Mouse (Mus musculus): Measurements from ENCODE around the gene Napsa. TPM values are rescaled to one million over a fixed set of nuclear protein-coding genes. Genes with fewer than 3 reads are reported as not detected.
A peak's percentile ranks its signal among the peaks of the same experiment; 100 is the strongest.

The Napsa gene
- polyA plus RNA-seq, 1 experiment from 2014 or later, result 0.55 TPM

- Histone ChIP-seq H3K4me2 (replicated peaks; ENCODE audit: low read depth) (no peak overlapping the region), H3K36me3 (ENCODE audit: control insufficient read depth, insufficient read depth, low read length) (peaks cover 23% of the 10 kb centered on the region), H3K9ac (ENCODE audit: low read length) (no peak overlapping the region), H3K9me3 (ENCODE audit: control insufficient read depth, low read length) (no peaks in the 10 kb centered on the region), H3K27ac (replicated peaks) (no peak overlapping the region), H3K27me3 (ENCODE audit: control insufficient read depth, insufficient read depth, low read length) (no peaks in the 10 kb centered on the region), H3K4me3 (ENCODE audit: low read depth, low read length) (no peak overlapping the region), H3K4me1 (replicated peaks; ENCODE audit: control insufficient read depth, insufficient read depth) (no peaks in the 10 kb centered on the region; the same call in 1 of the 2 replicates)
- no peak for ATAC-seq (ENCODE audit: low FRiP score, low TSS enrichment)
- WGBS, result 95% methylated on average over 21 of the region's 21 CpGs
- no peak for TF ChIP-seq CTCF (IDR thresholded peaks at IDR 0.05; ENCODE audit: low read depth)
- no peak for TF ChIP-seq EP300 (optimal IDR thresholded peaks at IDR 0.05)
- DNase-seq (ENCODE audit: low spot score), result no peak
Measured at GRCm38 (mm10) chr7:44551301-44551700, 20.9 kb upstream of the Napsa start.

GRCm38 (mm10) chr7:44551731-44552130 lies 20.4 kb upstream of the Napsa start:
- DNase-seq (ENCODE audit: low spot score) (no peak), ATAC-seq (ENCODE audit: low FRiP score, low TSS enrichment) (no peak)
- no peak overlapping the region for H3K27ac ChIP-seq (replicated peaks)
- WGBS, result 84% methylated on average over 22 of the region's 22 CpGs
- TF ChIP-seq CTCF (IDR thresholded peaks at IDR 0.05; ENCODE audit: low read depth), result no peak
- TF ChIP-seq EP300 (optimal IDR thresholded peaks at IDR 0.05), result no peak
- no peaks in the 10 kb centered on the region for H3K9me3 ChIP-seq (ENCODE audit: control insufficient read depth, low read length)
- H3K27me3 ChIP-seq (ENCODE audit: control insufficient read depth, insufficient read depth, low read length), result no peaks in the 10 kb centered on the region
- no peak overlapping the region for H3K9ac ChIP-seq (ENCODE audit: low read length)
- no peaks in the 10 kb centered on the region; the same call in 1 of the 2 replicates for H3K4me1 ChIP-seq (replicated peaks; ENCODE audit: control insufficient read depth, insufficient read depth)
- no peak overlapping the region for H3K4me2 ChIP-seq (replicated peaks; ENCODE audit: low read depth)
- H3K36me3 ChIP-seq (ENCODE audit: control insufficient read depth, insufficient read depth, low read length), result peaks cover 23% of the 10 kb centered on the region
- H3K4me3 ChIP-seq (ENCODE audit: low read depth, low read length), result no peak overlapping the region

GRCm38 (mm10) chr7:44552141-44552908 lies 19.9 kb upstream of the Napsa start:
- Histone ChIP-seq H3K27me3 (ENCODE audit: control insufficient read depth, insufficient read depth, low read length) (no peaks in the 10 kb centered on the region), H3K9ac (ENCODE audit: low read length) (no peak overlapping the region), H3K9me3 (ENCODE audit: control insufficient read depth, low read length) (no peaks in the 10 kb centered on the region), H3K4me1 (replicated peaks; ENCODE audit: control insufficient read depth, insufficient read depth) (no peaks in the 10 kb centered on the region; the same call in 1 of the 2 replicates), H3K36me3 (ENCODE audit: control insufficient read depth, insufficient read depth, low read length) (peaks cover 23% of the 10 kb centered on the region), H3K27ac (replicated peaks) (peak overlapping the region; percentile 100; the same call in 1 of the 2 replicates), H3K4me3 (ENCODE audit: low read depth, low read length) (peak overlapping the region; percentile 96; the same call in 1 of the 2 replicates), H3K4me2 (replicated peaks; ENCODE audit: low read depth) (no peak overlapping the region; the same call in 1 of the 2 replicates)
- 88% methylated on average over 31 of the region's 31 CpGs for WGBS
- no peak for ATAC-seq (ENCODE audit: low FRiP score, low TSS enrichment)
- no peak for DNase-seq (ENCODE audit: low spot score)
- TF ChIP-seq EP300 (optimal IDR thresholded peaks at IDR 0.05) (no peak), CTCF (IDR thresholded peaks at IDR 0.05; ENCODE audit: low read depth) (no peak)

GRCm38 (mm10) chr7:44553196-44553764 lies 18.9 kb upstream of the Napsa start:
- H3K4me2 ChIP-seq (replicated peaks; ENCODE audit: low read depth), result peak overlapping the region; percentile 78
- peak overlapping the region; percentile 100 for H3K27ac ChIP-seq (replicated peaks)
- TF ChIP-seq EP300 (optimal IDR thresholded peaks at IDR 0.05), result no peak
- no peak for TF ChIP-seq CTCF (IDR thresholded peaks at IDR 0.05; ENCODE audit: low read depth)
- DNase-seq (ENCODE audit: low spot score), result peak; percentile 90
- no peaks in the 10 kb centered on the region for H3K27me3 ChIP-seq (ENCODE audit: control insufficient read depth, insufficient read depth, low read length)
- H3K36me3 ChIP-seq (ENCODE audit: control insufficient read depth, insufficient read depth, low read length), result peaks cover 23% of the 10 kb centered on the region
- ATAC-seq (ENCODE audit: low FRiP score, low TSS enrichment), result peak; percentile 76
- no peaks in the 10 kb centered on the region for H3K4me1 ChIP-seq (replicated peaks; ENCODE audit: control insufficient read depth, insufficient read depth)
- no peaks in the 10 kb centered on the region for H3K9me3 ChIP-seq (ENCODE audit: control insufficient read depth, low read length)
- under 1% methylated on average over 29 of the region's 32 CpGs for WGBS
- peak overlapping the region; percentile 91 for H3K9ac ChIP-seq (ENCODE audit: low read length)
- H3K4me3 ChIP-seq (ENCODE audit: low read depth, low read length), result peak overlapping the region; percentile 96

GRCm38 (mm10) chr7:44553826-44554225 lies 18.4 kb upstream of the Napsa start, which contains the start of gene Nr1h2:
TSS of gene Nr1h2 (minus strand) at chr7:44553951.
- DNase-seq (ENCODE audit: low spot score), result peak; percentile 97
- H3K9me3 ChIP-seq (ENCODE audit: control insufficient read depth, low read length), result no peaks in the 10 kb centered on the region
- ATAC-seq (ENCODE audit: low FRiP score, low TSS enrichment), result peak; percentile 88
- no peaks in the 10 kb centered on the region for H3K4me1 ChIP-seq (replicated peaks; ENCODE audit: control insufficient read depth, insufficient read depth)
- H3K4me3 ChIP-seq (ENCODE audit: low read depth, low read length), result peak within 1 kb of the TSS; percentile 96
- H3K4me2 ChIP-seq (replicated peaks; ENCODE audit: low read depth), result peak within 1 kb of the TSS; percentile 78
- H3K27ac ChIP-seq (replicated peaks), result peak within 1 kb of the TSS; percentile 100
- H3K9ac ChIP-seq (ENCODE audit: low read length), result peak within 1 kb of the TSS; percentile 91
- peaks cover 23% of the 10 kb centered on the region for H3K36me3 ChIP-seq (ENCODE audit: control insufficient read depth, insufficient read depth, low read length)
- WGBS, result under 1% methylated on average over 22 of the region's 22 CpGs
- H3K27me3 ChIP-seq (ENCODE audit: control insufficient read depth, insufficient read depth, low read length), result no peaks in the 10 kb centered on the region
- TF ChIP-seq CTCF (IDR thresholded peaks at IDR 0.05; ENCODE audit: low read depth), result no peak
- peak; percentile 86 for TF ChIP-seq EP300 (optimal IDR thresholded peaks at IDR 0.05)

GRCm38 (mm10) chr7:44557629-44558028 lies 14.6 kb upstream of the Napsa start:
- no peaks in the 10 kb centered on the region for H3K27me3 ChIP-seq (ENCODE audit: control insufficient read depth, insufficient read depth, low read length)
- H3K9ac ChIP-seq (ENCODE audit: low read length), result no peak overlapping the region
- no peak overlapping the region for H3K4me2 ChIP-seq (replicated peaks; ENCODE audit: low read depth)
- ATAC-seq (ENCODE audit: low FRiP score, low TSS enrichment) (no peak), DNase-seq (ENCODE audit: low spot score) (no peak)
- no peak overlapping the region for H3K4me3 ChIP-seq (ENCODE audit: low read depth, low read length)
- TF ChIP-seq EP300 (optimal IDR thresholded peaks at IDR 0.05) (no peak), CTCF (IDR thresholded peaks at IDR 0.05; ENCODE audit: low read depth) (no peak)
- no peak overlapping the region for H3K27ac ChIP-seq (replicated peaks)
- H3K36me3 ChIP-seq (ENCODE audit: control insufficient read depth, insufficient read depth, low read length), result no peaks in the 10 kb centered on the region
- no peaks in the 10 kb centered on the region for H3K9me3 ChIP-seq (ENCODE audit: control insufficient read depth, low read length)
- no peaks in the 10 kb centered on the region for H3K4me1 ChIP-seq (replicated peaks; ENCODE audit: control insufficient read depth, insufficient read depth)
- 66% methylated on average over 2 of the region's 2 CpGs for WGBS

Data from stomach, postnatal 0 days (tissue).